Mouse (Mus musculus): ENCODE data around the gene Wnt8b. TPM values are rescaled to one million over a fixed set of nuclear protein-coding genes. Genes with fewer than 3 reads are reported as not detected.

Gene Wnt8b
- polyA plus RNA-seq, 1 experiment from 2014 or later, result not detected

DNA sequence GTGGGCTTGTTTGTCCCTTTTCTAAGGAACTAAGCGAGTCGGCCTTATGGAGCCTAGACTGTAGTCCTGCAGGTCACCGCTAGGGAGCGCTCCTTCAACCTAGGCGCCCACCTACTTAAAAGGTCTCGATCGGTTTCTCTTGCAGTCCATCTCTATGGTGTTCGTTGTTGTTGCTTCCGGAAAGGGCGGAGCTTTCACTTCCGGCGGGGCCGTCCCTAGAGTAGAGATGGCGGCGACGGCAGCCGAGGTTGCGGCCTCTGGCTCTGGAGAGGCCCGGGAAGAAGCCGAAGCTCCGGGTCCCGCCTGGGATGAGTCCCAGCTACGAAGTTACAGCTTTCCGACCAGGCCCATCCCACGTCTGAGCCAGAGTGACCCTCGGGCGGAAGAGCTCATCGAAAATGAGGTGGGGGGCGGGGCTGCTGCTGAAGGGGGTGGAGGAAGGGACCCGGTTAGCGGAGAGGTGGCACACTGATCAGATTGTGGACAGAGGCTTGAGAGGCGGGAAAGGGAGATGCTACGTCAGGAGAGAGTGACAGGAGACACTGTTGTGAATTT is 69.5 kb downstream of the Wnt8b start, which contains the start of gene Hif1an:
TSS of gene Hif1an (plus strand) at position 199 of the 555 bp plus-strand sequence.
- H3K27ac ChIP-seq (ENCODE audit: low read length), result peak within 1 kb of the TSS; percentile 66; the same call in 1 of the 2 replicates
- H3K9ac ChIP-seq (ENCODE audit: low read length), result peak within 1 kb of the TSS; percentile 79
- ATAC-seq (ENCODE audit: insufficient read depth, low FRiP score), result peak; percentile 96
- no peaks in the 10 kb centered on the region for H3K27me3 ChIP-seq (ENCODE audit: control insufficient read depth, insufficient read depth, low read length)
- no peaks in the 10 kb centered on the region for H3K9me3 ChIP-seq (replicated peaks; ENCODE audit: control insufficient read depth, low read length)
- H3K4me3 ChIP-seq (replicated peaks; ENCODE audit: low read length), result peak within 1 kb of the TSS; percentile 65
- no peaks in the 10 kb centered on the region; the same call in 1 of the 2 replicates for H3K36me3 ChIP-seq (ENCODE audit: control insufficient read depth, insufficient read depth, low read length)
- WGBS, result under 1% methylated on average over 33 of the region's 33 CpGs
- H3K4me2 ChIP-seq (ENCODE audit: low read depth, low read length), result peak within 1 kb of the TSS; percentile 68
- H3K4me1 ChIP-seq (ENCODE audit: control insufficient read depth, insufficient read depth, low read length), result peaks cover 10% of the 10 kb centered on the region

Other genes with a start within 250 kb of the Wnt8b start
- gene Scd2, start 199.8 kb upstream of the Wnt8b start, polyA plus RNA-seq (2015; fragmentation: Nextera tagmentation; extraction: Ambion mirVana), result 329 and 336 TPM in 2 replicates
- gene Scd4, start 160.4 kb upstream of the Wnt8b start, polyA plus RNA-seq (2015; fragmentation: Nextera tagmentation; extraction: Ambion mirVana), result 0.14 and 0.39 TPM in 2 replicates
- gene Scd1, start 85.6 kb upstream of the Wnt8b start, polyA plus RNA-seq (2015; fragmentation: Nextera tagmentation; extraction: Ambion mirVana), result 4.5 and 5.1 TPM in 2 replicates
- gene Sec31b, start 52.4 kb downstream of the Wnt8b start, polyA plus RNA-seq (2015; fragmentation: Nextera tagmentation; extraction: Ambion mirVana), result 0.75 and 0.92 TPM in 2 replicates
- 0.97 TPM in 1 of 2 replicates, not detected in the other for gene Gm20538, start 59.4 kb downstream of the Wnt8b start, polyA plus RNA-seq (2015; fragmentation: Nextera tagmentation; extraction: Ambion mirVana)
- 524 and 535 TPM in 2 replicates for gene Ndufb8, start 62.0 kb downstream of the Wnt8b start, polyA plus RNA-seq (2015; fragmentation: Nextera tagmentation; extraction: Ambion mirVana)
- 30.7 and 32.1 TPM in 2 replicates for gene Hif1an, start 69.4 kb downstream of the Wnt8b start, polyA plus RNA-seq (2015; fragmentation: Nextera tagmentation; extraction: Ambion mirVana)